Mouse (Mus musculus): ENCODE measurements around the gene Cacna2d1.

Cacna2d1 gene

GRCm38 (mm10) chr5:16063273-16063672 is 128.8 kb downstream of the Cacna2d1 start:
- DNase-seq, result no peak

GRCm38 (mm10) chr5:16063949-16064348 is 129.5 kb downstream of the Cacna2d1 start:
- DNase-seq, result no peak

GRCm38 (mm10) chr5:16065816-16066215 is 131.3 kb downstream of the Cacna2d1 start:
- no peak for DNase-seq

- no peak for DNase-seq
Measured at GRCm38 (mm10) chr5:16082253-16082652, 147.8 kb downstream of the Cacna2d1 start.

- no peak for DNase-seq
Measured at GRCm38 (mm10) chr5:16086979-16087902, 152.8 kb downstream of the Cacna2d1 start.

GRCm38 (mm10) chr5:16087995-16088394 is 153.5 kb downstream of the Cacna2d1 start:
- DNase-seq, result no peak

- DNase-seq, result no peak
Measured at GRCm38 (mm10) chr5:16092540-16092939, 158.0 kb downstream of the Cacna2d1 start.

- peak; percentile 44 for DNase-seq
Measured at GRCm38 (mm10) chr5:16093071-16093693, 158.7 kb downstream of the Cacna2d1 start.

GRCm38 (mm10) chr5:16095345-16095744 is 160.9 kb downstream of the Cacna2d1 start:
- peak; percentile 63 for DNase-seq

- DNase-seq, result no peak
Measured at GRCm38 (mm10) chr5:16098766-16099165, 164.3 kb downstream of the Cacna2d1 start.

GRCm38 (mm10) chr5:16101820-16102219 is 167.3 kb downstream of the Cacna2d1 start:
- no peak for DNase-seq

GRCm38 (mm10) chr5:16105701-16106100 is 171.2 kb downstream of the Cacna2d1 start:
- no peak for DNase-seq

GRCm38 (mm10) chr5:16110643-16111042 is 176.2 kb downstream of the Cacna2d1 start:
- DNase-seq, result no peak

GRCm38 (mm10) chr5:16113879-16114278 is 179.4 kb downstream of the Cacna2d1 start:
- no peak for DNase-seq

GRCm38 (mm10) chr5:16121334-16121733 is 186.8 kb downstream of the Cacna2d1 start:
- no peak for DNase-seq

GRCm38 (mm10) chr5:16122110-16122509 is 187.6 kb downstream of the Cacna2d1 start:
- DNase-seq, result no peak

- no peak for DNase-seq
Measured at GRCm38 (mm10) chr5:16134286-16135094, 200.0 kb downstream of the Cacna2d1 start.

- no peak for DNase-seq
Measured at GRCm38 (mm10) chr5:16135986-16136385, 201.5 kb downstream of the Cacna2d1 start.

GRCm38 (mm10) chr5:16136839-16137238 is 202.3 kb downstream of the Cacna2d1 start:
- no peak for DNase-seq

- no peak for DNase-seq
Measured at GRCm38 (mm10) chr5:16146602-16147001, 212.1 kb downstream of the Cacna2d1 start.

- no peak for DNase-seq
Measured at GRCm38 (mm10) chr5:16155375-16156284, 221.1 kb downstream of the Cacna2d1 start.

- no peak for DNase-seq
Measured at GRCm38 (mm10) chr5:16163270-16163669, 228.8 kb downstream of the Cacna2d1 start.
